Mouse (Mus musculus): ENCODE data around the gene Actn3. TPM values are rescaled to one million over a fixed set of nuclear protein-coding genes. Genes with fewer than 3 reads are reported as not detected.

Gene Actn3
- total RNA-seq, 2 experiments from 2014 or later = 70.8 to 96.2 TPM

- DNase-seq = no peak
Observed at GRCm38 (mm10) chr19:4811909-4812242, 65.8 kb downstream of the Actn3 start.

Other genes starting within 250 kb of the Actn3 start
- gene Gm960, start 179.2 kb downstream of the Actn3 start, total RNA-seq (2021) = under 1 TPM in 1 of 2 experiments, not detected in 1; 0.97 TPM
- gene Sptbn2, start 166.7 kb downstream of the Actn3 start, total RNA-seq (2021) = 1 to 10 TPM; 4.7 to 7.3 TPM
- gene Rbm4b, start 121.4 kb downstream of the Actn3 start, total RNA-seq (2021) = 10 to 100 TPM; 11.2 to 13.1 TPM
- gene Rbm4, start 84.0 kb downstream of the Actn3 start, total RNA-seq (2021) = 10 to 100 TPM; 50.6 to 60.8 TPM
- 10 to 100 TPM; 18.7 to 19.9 TPM for gene Gm21992, start 66.3 kb downstream of the Actn3 start, total RNA-seq (2021)
- gene Rbm14, start 66.3 kb downstream of the Actn3 start, total RNA-seq (2021) = 10 to 100 TPM; 47.0 to 50.2 TPM
- 100 to 1,000 TPM; 109 to 114 TPM for gene Ccs, start 38.6 kb downstream of the Actn3 start, total RNA-seq (2021)
- gene Ccdc87, start 38.5 kb downstream of the Actn3 start, total RNA-seq (2021) = under 1 TPM in 1 of 2 experiments, not detected in 1; 0.12 TPM
- 100 to 1,000 TPM; 205 to 216 TPM for gene Ctsf, start 22.8 kb downstream of the Actn3 start, total RNA-seq (2021)
- gene Zdhhc24, start 759 bp upstream of the Actn3 start, total RNA-seq (2021) = 10 to 100 TPM; 12.5 to 13.9 TPM
- 10 to 100 TPM in 1 of 2 experiments, 1 to 10 TPM in 1; 7.4 to 10.3 TPM for gene Bbs1, start 28.7 kb upstream of the Actn3 start, total RNA-seq (2021)
- gene Dpp3, start 50.4 kb upstream of the Actn3 start, total RNA-seq (2021) = 10 to 100 TPM; 74.1 to 83.4 TPM
- 1 to 10 TPM; 2.8 to 3.9 TPM for gene Peli3, start 65.2 kb upstream of the Actn3 start, total RNA-seq (2021)
- gene Mrpl11, start 84.2 kb upstream of the Actn3 start, total RNA-seq (2021) = 10 to 100 TPM; 72.0 to 75.1 TPM
- gene Npas4, start 112.4 kb upstream of the Actn3 start, total RNA-seq (2021) = under 1 TPM; 0.15 to 0.24 TPM
- gene Slc29a2, start 146.0 kb upstream of the Actn3 start, total RNA-seq (2021) = 1 to 10 TPM; 3.2 to 5.1 TPM
- gene B4gat1, start 160.9 kb upstream of the Actn3 start, total RNA-seq (2021) = 10 to 100 TPM; 28.7 to 35.7 TPM
- gene AC124502.3, start 161.0 kb upstream of the Actn3 start, total RNA-seq (2021) = 1 to 10 TPM; 1.8 to 2.8 TPM
- 10 to 100 TPM; 22.1 to 25.4 TPM for gene Brms1, start 163.4 kb upstream of the Actn3 start, total RNA-seq (2021)
- gene Rin1, start 172.6 kb upstream of the Actn3 start, total RNA-seq (2021) = 1 to 10 TPM; 1.7 to 3.7 TPM
- 10 to 100 TPM; 28.1 to 37.5 TPM for gene Cd248, start 190.2 kb upstream of the Actn3 start, total RNA-seq (2021)
- 1 to 10 TPM; 2.4 to 3.2 TPM for gene Tmem151a, start 207.6 kb upstream of the Actn3 start, total RNA-seq (2021)
- 10 to 100 TPM; 88.3 to 96.8 TPM for gene Yif1a, start 210.6 kb upstream of the Actn3 start, total RNA-seq (2021)
- gene Cnih2, start 220.6 kb upstream of the Actn3 start, total RNA-seq (2021) = 1 to 10 TPM; 5.0 to 5.1 TPM
- 100 to 1,000 TPM; 179 to 197 TPM for gene Rab1b, start 229.2 kb upstream of the Actn3 start, total RNA-seq (2021)
- 10 to 100 TPM; 28.0 to 40.2 TPM for gene Klc2, start 240.7 kb upstream of the Actn3 start, total RNA-seq (2021)

Measured in adrenal gland, postnatal 10 days (tissue).